Mouse (Mus musculus) spleen, postnatal 10 days (tissue): ENCODE measurements around the gene Kpna4.
"Not testable (repeated sequence)": the region's sequence is repeated elsewhere in the genome, so short reads cannot be mapped to it uniquely, and the experiment has no call there.

ENCODE experiments used
- DNase-seq, 2 experiments: peaks; one replicate each; pipeline ENCODE4 v3.0.0; 2021 to 2022; ENCODE audit warnings: low spot score in 2 of 2

Gene Kpna4

DNA sequence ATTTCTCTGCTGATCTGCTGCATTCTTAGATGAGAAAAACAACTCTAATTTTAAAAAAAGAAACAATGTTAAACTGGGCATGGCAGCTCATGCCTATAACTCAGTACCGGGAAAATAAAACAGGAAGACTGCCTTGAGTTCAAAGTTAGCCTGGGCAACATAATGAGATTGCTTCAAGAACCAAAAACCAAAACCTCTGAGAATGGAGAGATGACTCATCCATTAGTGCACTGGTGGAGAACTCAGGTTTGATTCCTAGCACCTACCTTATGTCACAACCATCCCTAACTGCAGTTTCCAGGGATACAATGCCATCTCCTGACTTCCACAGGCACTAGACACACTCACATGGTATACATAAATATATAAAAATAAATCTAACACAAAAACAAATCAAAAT is 17.8 kb downstream of the Kpna4 start:
- no peak for DNase-seq

DNA sequence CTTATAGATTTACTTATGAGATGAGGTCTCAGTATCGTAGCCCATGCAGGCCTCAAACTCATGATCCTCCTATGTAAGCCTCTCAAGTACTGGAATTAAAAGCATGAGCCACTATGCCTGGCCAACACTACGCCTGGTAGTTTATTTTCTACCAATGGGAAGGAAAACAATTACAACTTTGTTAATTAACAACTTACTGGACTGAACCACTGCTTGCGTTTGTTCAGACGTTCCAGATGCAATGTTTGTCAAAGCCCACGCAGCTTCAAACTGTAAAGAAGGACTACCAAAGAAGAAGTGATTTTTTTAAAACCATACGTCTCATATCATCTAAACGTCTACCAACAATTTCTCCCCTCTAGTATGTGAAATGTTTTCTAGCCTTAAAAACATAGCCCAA is 32.5 kb downstream of the Kpna4 start:
- no peak for DNase-seq

DNA sequence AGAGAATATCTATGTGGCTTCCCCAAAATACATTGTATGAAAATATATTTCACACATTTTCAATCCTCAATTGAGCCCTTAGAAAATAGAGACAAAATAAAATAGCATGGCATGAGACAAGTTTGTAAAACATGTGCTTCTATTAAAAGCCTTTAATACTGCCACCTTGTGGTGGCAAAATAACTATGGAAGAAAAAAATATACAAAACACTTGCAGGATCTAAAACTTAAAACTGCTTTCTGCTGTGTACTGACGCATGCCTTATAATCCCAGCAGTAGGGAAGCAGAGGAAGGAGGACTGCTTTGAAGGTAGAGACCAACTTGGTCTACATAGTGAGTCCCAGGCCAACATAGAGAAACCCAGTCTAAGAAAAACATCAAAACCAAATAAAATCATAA is 62.9 kb downstream of the Kpna4 start:
- no peak for DNase-seq

DNA sequence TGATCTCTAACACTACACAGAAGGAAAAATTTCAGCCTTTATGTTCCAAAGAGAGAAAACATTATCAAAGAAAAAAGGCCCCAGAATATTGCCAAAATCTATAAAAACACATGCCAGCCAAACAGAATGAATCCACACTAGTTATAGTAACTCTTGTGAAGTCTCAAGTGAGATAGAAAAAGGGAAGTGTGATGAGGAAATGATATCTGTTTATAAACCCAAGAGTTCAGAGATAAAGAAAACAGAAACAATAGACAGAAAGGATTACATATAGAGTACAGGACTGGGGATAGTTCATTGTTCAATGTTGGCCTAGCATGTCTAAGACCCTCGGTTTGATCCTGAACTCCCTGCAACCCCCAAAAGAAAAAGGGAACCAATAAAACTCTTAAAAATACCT is 64.1 kb downstream of the Kpna4 start:
- no peak for DNase-seq

DNA sequence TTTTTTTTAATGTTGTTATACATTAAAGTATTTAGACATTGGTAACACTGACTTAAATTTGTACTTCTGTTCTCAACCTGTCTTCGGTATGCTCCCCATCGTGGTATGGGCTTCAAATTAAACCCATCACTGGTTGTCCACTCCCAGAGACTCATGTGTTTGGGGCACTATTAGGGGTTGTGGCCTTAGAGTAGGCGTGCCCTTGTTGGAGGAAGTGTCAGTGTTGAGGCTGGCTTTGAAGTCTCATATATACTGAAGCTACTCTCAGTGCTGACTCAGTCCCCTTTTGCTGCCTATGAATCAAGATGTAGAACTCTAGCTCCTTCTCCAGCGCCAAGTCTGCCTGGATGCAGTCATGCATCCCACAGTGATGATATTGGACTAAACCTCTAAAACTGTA is 66.2 kb downstream of the Kpna4 start:
- DNase-seq: no peak

DNA sequence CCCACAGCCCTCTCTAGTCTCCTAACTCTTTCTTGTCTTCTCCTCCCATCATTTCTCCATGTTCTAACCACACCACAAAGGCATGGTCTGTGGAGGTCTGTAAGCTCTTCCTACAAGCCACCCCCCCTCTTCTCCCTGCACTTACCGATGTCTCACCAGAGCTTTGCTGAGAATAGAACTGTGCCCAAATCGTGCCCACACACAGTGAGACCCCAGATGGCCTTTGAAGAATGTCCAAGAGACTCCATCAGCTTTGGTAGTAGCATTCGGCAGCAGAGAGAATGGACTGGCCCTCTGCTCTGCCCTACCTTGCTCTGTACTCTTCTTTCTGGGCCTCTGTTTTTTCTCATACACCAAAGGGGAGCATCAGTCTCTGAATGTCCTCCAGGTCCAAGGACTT is 71.0 kb downstream of the Kpna4 start:
- peak in 1 of 2 experiments; percentile 23 for DNase-seq

DNA sequence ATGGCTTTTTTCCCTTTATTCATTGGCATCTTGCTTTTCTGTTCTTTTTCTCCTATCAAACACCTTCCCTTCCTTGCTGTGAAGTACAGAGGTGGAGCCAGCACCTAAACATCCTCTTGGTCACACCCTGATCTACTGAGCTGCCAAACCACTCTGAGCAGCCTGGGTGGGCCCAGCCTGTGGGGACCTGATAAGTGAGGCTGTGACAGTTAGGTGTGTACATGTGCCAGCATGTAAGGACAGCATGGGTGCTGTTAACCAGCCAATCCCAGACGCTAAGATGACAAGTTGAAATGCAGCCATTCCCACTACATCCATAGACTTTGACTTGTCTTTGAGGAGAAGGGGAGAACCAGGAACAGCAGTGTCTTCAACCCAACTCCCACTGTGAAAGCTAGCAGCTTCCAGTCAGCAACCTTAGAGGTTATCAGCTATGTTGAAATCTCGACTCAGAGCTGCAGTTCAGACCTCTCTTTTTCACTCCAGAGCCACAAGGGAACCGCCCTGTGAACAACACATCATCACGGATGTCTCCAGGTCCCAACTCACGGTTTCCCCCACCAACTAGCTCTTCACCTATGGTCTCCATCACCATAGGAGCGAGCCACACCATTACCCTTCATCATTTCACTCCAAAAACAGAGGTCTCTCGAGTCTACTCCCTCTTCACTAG is 72.0 kb downstream of the Kpna4 start:
- peak; percentile 68 to 88 for DNase-seq

DNA sequence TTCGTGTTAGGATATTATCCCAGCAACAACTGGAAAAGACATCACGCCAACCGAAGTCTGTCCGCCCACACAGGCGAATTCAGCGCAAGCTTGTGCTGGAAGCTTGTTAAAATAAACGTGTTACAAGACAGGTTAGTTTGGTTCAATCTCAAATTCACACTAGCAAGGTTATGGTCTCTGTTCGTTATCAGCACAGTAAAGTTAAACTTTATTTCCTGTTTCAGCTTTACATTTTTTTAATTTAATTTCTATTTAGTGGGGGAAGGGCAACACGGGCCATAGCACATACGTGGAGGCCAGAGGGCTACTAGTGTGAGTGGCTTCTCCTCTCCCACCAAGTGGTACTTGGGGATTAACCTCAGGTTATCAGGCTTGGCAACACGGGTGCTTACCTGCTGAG is 75.0 kb downstream of the Kpna4 start:
- DNase-seq: no peak

DNA sequence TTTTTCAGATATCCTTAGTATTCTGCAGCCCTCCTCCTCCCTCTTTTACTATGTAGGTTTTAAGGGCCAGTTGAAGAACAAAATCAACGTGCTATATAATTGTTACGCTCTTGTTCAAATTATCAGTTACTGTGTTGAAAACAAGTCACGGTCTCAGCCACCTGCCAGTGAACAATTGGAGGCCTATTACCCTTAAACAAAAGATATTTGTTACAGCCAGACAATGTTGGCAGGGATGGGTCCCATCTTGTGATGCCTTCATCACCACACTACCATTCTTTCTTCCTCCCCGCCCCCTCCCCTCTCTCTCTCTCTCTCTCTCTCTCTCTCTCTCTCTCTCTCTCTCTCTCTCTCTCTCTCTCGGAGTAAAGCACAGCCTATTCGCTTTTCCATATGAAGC is 77.9 kb downstream of the Kpna4 start:
- no peak for DNase-seq

DNA sequence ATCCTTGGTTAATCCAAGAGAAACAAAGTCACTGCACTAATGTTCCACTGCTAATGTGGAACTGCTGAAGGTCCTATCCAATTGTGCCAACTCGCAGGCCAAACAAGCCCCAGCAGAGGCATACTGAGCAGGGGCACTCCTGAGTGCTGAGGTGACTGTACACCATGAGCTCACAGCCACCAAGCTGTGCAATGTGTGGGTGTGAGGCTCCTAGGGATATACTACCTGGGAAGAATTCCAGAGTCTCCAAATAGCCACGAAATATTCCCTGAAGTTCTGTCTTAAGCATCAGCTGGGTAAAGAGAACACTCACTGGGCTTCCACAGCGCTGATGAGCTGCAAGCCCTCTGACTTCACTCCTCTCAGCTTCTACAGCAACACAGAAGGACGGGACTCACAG is 79.2 kb downstream of the Kpna4 start:
- no peak for DNase-seq

DNA sequence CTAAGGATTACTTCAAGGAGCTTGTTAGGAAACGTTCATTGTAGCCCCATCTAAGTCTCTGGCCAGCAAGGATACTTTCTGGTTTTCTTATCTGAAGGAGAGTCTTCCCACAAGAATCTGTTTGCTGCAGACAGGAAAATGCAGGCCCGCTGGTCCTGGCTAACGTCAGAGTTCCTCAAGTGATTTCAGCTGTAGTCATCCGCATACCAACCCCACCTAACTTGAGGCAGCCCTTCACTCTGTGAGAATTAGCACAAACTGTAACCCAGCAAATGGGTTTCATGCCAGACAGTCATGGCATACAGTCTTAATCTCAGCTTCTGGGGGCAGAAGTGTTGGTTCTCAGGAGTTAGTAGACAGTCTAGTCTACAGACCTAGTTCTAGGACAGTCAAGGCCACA is 80.4 kb downstream of the Kpna4 start:
- DNase-seq: peak in 1 of 2 experiments; percentile 25

DNA sequence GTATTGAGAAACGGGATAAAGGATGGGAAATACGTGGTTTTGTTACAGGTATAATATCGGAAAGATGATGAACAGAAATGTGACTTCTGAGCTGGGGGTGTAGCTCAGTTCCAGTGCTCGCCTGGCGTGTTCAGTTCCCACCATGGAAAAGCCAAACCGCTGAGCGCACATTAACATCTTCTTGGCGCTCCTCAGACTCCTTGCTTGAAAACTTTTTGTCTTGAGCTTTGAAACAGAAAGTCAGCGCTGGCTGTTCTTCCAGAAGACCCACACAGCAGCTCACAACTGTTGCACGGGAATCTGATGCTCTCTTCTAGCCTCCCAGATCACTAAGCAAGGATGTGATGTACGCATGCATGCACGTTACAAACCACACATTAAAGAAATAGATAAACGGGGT is 81.2 kb downstream of the Kpna4 start:
- peak in 1 of 2 experiments; percentile 34 for DNase-seq

DNA sequence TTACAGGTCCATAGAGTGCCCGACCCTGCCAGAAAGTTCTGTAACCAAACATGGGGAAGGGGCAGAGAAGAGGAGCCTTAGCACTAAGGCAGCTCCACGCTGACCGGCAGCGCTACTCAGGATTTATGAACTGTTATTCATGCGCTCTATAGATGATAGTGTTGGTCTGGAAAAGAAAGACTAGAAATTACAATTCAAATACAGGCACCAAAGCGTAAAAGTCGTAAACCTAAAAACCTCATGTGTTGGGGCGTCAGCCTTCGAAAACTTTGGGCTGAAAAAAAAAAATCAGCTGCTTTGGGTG is 81.6 kb downstream of the Kpna4 start:
- DNase-seq: no peak

DNA sequence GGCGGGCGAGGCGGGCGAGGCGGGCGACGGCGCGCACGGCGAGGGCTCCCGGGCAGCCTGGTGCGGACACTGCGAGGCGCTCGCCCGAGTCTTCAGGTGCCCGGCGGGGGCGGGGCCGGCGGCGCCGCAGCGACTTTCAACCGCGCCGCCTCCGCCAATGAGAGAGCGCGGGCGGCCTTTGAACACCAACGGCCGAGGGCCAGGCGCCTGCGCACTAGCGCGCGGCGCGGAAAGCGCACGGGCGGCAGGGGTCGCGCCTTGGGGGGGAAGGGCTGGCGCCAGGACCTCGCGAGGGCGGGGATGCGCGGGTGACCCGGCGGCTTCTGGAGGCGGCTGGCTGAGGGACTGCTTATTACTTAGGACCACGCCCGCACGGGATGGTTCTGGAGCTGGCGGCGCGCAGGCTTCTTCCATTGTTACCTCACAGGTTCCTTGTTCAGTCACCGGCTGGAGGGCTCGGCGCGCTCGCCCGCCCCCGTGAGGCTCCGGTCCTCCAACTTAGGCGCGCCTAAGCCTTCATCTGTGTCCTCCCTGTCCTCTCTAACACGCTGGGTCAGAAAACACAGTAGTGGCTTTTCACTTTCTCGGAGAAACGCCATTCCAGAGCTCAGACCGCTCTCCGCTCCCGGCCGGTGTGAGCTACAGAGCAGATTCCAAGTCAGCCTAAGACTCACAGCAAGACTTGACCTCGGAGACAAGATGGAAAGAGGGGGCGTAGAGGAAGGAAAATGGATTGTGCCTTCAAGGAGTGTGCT is 82.1 kb downstream of the Kpna4 start, which contains the start of gene Trim59:
Gene Trim59 (minus strand): TSS at position 111 of the 755 bp plus-strand sequence.
- DNase-seq: peak; percentile 92 to 95

DNA sequence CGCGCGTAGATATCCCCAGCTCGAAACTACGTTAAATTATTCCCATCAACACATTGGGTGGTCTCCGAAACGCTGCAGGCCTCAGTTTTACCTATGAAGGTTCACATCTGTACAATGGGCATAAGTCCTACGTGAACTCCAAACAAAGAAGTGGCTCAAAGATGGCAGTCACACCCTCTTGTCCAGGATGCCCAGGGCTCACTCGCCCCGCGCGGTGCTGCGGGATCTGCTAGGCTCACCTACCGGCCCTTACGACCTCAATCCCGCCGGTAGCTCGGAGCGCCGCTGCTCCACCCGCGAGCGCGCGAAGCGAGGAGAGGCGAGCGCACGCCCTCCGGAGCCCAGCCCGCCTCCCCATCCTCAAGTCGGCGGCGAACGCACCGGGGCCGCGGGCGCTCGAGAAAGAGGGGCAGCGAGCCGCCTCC is 82.7 kb downstream of the Kpna4 start:
- DNase-seq: no peak

DNA sequence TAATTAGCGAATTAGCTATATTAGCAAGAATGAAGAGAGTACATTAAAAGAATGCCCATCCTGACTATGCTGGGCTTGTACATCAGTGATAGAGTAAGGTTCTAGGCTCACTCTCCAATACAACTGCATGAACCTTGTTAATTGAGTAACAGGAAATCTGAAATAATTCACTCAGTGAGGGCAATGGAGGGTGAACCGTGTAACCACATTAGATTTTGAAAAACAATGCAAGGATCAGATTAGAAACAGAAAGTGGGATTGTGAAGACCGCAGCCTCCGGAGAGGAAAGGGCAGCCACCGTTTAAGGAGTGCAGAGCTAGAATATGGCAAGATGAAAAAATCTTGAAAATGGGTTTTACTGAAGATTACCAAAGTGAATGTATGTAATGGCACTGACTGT is 85.6 kb downstream of the Kpna4 start:
- DNase-seq: peak in 1 of 2 experiments; percentile 16

DNA sequence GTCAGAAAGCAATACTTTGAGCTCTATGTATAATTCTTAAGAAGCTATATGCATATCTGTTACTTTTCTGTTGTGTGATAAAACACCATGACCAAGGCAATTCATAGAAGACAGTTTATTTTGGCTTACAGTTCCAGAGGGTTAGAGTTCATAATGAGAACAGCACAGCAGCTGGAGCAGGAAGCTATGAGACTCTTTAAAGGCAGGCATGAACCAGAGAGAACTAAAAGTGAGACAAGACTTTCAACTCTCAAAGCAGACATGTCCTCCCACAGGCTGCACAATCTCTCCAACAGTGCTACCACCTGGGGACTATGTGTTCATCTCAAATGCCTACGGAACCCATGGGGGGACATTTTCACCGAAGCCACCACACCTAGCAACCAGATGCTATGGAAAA is 86.8 kb downstream of the Kpna4 start:
- DNase-seq: no peak

DNA sequence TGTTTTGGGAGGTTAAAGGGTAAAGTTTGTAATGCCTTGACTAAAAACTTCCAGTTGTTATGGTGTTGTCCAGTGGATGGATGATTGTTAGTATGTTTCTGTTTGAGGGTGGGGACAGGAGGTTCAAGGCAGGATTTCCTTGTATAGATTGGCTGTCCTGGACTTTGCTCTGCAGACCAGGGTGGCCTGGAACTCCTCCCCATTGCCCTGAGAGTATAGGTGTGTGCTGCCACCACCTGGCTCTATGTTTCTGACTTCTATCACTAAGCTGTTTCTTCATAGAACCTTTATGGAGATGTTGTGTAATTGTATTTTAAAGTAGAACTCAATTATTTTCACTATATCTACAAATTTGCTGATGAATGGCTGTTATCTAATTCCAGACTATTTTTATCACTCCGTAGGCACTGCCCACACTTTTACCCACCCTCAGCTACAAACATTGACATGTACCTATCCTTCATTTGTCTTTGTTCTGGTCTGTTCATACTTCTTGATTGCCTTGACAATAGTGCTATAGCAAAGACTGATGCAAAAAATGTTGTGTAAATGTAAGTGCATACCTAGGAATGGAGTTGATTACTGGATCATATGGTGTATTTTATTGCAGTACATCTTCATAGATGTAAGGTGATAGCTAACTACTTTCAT is 100.7 kb downstream of the Kpna4 start:
- no peak for DNase-seq

DNA sequence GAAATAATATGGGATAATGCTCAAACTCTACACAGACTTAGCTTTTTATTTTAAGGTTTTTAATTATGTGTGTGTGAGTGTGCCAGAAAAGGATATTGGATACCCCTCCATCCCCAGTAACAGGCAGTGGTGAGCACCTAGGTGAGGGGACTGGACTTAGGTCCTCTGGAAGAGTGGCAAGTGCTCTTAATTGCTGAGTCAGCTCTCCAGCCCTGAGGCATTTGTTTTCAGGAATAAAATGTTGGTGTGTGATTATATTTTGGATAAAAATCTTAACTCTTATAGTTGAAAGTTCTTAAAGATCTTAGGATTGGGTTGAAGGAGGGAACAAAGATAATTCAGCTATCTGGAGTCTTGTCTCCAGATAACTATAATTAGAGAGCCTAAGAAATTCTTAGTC is 106.1 kb downstream of the Kpna4 start:
- no peak for DNase-seq

DNA sequence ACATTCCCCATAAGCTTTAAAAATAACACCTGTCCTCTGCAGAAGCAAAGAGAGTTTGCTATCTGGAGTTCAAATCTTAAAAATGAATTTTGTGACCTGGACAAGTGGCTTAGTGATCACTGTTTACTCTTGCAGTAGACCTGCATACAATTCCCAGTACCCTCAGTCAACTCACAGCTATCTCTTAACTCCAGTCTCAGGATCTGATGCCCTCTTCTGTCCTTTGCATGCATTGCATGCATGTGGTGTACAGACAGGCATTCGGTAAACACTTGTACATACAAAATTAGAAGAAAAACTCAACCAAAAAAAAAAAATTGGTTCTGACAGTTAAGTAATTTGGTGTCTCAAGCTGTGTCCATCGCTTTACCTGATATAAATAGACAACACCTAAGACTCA is 106.6 kb downstream of the Kpna4 start:
- DNase-seq: peak in 1 of 2 experiments; percentile 47

DNA sequence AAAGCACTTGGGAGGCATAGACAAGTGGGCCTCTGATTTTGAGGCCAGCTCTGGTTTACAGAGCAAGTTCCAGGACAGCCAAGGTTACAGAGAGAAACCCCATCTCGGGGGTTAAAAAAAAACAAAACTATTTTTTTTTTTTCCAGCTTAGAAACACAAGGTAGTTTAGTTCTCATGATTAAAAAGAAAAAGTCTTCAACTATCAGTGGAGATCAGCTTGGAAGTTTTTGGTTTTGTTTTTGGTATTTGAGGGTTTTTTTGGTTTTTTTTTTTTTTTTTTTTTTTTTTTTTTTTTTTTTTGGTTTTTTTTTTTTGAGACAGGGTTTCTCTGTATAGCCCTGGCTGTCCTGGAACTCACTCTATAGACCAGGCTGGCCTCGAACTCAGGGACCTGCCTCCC is 108.3 kb downstream of the Kpna4 start:
- not testable (repeated sequence) for DNase-seq

DNA sequence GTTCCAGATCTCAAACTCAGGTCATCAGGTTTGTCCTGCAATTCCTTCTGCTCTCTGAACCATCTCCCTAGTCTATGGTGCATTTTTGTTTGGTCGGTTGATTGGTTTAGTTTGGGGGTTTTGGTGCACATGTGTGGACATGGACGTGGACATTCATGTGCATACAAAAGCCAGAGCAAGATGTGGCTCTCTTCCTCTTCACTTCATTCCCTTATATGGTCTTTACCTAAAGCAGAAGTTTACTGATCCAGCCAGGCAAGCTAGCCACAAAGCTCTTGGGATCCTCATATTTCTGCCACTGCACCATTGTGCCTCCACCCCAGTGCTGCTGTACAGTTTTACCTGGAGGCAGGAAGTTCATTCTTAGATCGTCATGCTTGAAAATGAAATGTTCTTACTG is 109.7 kb downstream of the Kpna4 start:
- peak in 1 of 2 experiments; percentile 30 for DNase-seq
